Mouse (Mus musculus) c-Kit-positive CD71-positive TER-119-positive erythroid progenitor cells, embryonic 14.5 days (primary cell): Measurements from ENCODE around the gene Mogs.
A peak's percentile ranks its signal among the peaks of the same experiment; 100 is the strongest.

Source experiments
- DNase-seq: peaks from one replicate; pipeline ENCODE4 v3.0.0-alpha.2; 2013; ENCODE audit warnings: low spot score

Gene Mogs

GRCm38 (mm10) chr6:83151721-83152120 is 36.4 kb downstream of the Mogs start:
- no peak for DNase-seq

GRCm38 (mm10) chr6:83153038-83153437 is 37.7 kb downstream of the Mogs start:
- no peak for DNase-seq

- DNase-seq, result no peak
Observed at GRCm38 (mm10) chr6:83153485-83153884, 38.2 kb downstream of the Mogs start.

DNA sequence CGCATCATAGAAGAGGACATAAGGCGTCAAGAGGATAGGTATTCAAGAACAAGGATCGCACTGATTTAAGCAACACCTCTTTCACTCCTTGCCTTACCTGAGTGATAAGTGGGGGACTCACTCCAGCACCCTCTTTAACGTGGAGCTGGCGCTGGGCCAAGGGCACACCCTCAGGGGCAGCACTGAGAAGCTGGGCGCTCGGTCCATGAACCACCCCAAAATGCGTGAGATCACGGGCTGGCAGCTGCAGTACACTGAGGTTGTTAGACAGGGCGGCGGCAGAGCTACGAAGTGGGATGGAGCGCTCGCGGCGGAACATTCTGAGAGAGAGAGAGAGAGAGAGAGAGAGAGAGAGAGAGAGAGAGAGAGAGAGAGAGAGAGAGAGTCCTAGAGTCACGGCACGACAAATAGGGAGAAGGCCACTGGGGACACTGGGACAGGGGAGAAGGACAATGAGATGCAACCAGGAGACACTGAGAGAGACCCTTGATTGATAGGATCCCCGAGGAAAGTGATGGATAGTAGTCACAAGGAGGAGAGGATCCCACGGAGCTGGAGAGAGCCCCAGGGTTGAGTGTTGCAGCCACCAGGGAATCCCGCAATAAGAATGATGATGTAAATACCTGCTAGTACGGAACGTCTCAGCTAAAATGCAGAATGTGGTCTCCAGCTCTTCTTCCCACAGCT is 40.4 kb downstream of the Mogs start:
- no peak for DNase-seq

DNA sequence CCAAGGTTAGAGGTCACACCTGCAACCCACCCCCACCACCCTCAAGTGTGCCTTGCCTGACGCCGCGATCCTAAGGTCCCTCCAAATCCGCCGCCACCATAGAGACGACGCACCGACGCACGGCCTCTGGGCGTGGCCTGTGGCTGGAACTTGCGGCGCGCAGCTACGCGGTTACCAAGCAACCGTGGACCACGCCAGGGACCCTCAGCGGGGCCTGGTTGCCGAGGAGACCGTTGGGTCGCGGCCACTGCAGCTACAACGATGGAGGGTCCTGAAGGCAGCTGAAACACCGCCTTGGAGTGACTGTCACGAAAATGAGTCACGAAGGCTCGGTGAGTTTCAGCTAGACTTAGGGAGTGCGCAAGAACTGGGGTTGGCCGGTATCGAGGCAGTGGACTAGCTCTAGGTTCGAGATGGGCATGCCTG is 41.0 kb downstream of the Mogs start, which contains the start of the genes Wdr54 and 1700003E16Rik:
TSS of gene Wdr54 (minus strand) at position 139 of the 426 bp plus-strand sequence.
TSS of gene 1700003E16Rik (plus strand) at position 146 of the 426 bp plus-strand sequence.
- DNase-seq, result peak; percentile 36

DNA sequence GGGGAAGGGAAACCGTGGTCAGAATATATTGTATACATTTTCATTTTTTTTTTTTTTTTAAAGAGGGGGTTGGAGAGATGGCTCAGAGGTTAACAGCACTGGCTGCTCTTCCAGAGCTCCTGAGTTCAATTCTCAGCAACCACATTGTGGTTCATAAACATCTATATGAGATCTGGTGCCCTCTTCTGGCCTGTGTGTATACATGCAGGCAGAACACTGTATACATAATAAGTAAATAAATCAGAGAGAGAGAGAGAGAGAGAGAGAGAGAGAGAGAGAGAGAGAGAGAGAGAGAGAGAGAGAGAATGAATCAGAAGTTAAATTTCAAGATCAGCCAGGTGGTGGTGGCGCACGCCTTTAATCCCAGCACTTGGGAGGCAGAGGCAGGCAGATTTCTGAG is 44.2 kb downstream of the Mogs start:
- peak; percentile 60 for DNase-seq

GRCm38 (mm10) chr6:83161442-83161841 is 46.1 kb downstream of the Mogs start:
- no peak for DNase-seq

DNA sequence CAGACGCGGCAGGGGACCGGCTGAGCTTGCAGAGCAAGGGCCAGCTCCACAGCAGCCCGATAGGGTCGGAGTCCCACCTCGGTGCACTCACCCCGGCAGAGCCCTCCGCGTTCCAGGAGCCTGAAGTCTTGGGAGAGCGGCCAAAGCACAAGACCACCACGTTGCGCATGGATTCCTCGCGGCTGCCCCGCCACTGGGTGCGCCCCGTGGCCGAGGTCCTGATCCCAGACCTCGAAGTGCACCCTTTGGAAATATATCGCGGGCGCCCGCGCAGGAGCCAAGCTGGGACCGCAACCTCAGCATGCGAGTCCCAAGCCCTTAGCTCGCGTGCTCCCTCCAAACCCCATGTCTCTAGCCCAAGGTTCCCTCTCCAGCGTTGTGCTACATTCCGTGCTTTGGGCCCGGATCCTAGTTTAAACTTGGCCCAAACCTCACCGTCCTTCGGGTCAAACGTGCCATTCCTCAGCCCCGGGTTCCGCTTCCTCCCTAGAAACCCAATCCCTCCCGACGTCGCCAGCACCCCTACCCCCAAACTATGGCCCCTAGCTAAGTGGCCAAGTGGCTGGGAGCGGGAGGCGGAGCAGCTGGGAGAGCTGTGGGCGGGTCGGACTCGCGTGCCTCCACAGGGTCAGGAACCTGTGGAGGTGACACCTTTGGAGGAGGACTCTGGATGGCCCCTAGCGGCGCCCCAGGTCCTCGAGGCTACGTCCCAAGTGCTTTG is 46.8 kb downstream of the Mogs start:
- DNase-seq, result no peak

DNA sequence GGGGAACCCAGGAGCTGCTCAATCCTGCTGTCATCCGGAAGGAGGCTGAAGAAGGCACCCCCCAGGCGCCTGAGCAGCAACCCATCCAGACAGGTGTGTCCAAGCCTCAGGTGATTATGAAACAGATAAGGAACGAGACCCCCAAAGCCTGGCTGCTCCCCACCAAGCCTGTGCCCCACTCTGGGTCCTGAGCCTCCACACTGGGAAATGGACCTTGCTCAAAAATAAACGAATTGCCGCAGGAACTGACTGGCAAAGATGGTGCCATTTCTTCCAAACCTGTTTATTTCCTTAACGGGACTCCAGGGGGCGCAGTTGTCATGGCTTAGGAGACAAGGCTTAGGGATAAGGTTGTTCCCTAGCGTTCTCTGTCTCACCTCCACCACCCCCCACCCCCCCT is 47.4 kb downstream of the Mogs start:
- DNase-seq, result peak; percentile 71

DNA sequence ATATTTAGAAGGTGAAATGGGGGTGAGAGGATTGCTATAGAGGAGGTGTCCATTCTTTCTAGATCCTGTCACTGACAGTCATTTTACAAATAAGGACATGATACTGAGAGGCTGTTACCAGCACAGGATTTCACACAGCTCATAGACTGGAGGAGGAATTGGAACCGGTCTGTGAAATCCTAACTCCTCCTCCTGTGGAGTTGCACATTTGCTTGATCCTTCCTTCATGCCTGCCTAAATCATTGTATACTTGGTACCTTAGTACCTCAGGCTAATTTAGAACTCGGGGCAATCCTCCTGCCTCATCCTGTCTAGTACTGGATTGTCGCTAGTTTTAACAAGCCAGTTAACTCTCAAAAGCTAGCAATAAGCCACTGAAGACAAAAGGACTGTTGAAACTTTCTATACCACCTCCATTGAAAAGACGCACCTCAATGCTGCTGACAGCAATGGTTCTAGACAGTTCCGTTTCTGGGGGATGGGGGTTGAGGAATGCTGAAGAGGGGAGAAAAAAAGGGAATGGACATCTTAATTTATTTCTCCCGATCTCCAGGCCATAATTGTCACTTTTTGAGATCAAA is 49.8 kb downstream of the Mogs start:
- no peak for DNase-seq

- DNase-seq, result peak; percentile 93
Observed at GRCm38 (mm10) chr6:83165607-83166242, 50.4 kb downstream of the Mogs start, which contains the start of gene Dctn1. Gene Dctn1 (plus strand): TSS chr6:83165920.

- peak; percentile 40 for DNase-seq
Observed at GRCm38 (mm10) chr6:83166243-83166630, 50.9 kb downstream of the Mogs start.
